Mouse (Mus musculus) hindbrain, embryonic 16.5 days (tissue): ENCODE data around the gene Gm17651. TPM values are rescaled to one million over a fixed set of nuclear protein-coding genes. Genes with fewer than 3 reads are reported as not detected.

Experiments
- ATAC-seq: fragments of 200-750 bp; cut with Nextera tagmentation; 2 replicates; pipeline ENCODE4 v1.8.0; 2017; ENCODE audit warnings: moderate TSS enrichment, moderate library complexity
- H3K27ac ChIP-seq: fragments of 300-500 bp; sonication (generic); 2 replicates; pipeline ENCODE4 v1.5.1; 2014; ENCODE audit warnings: low read depth, mild to moderate bottlenecking, control low read depth, low read length, moderate library complexity
- H3K27me3 ChIP-seq: fragments of 300-500 bp; sonication (generic); replicated peaks from 2 replicates; pipeline ENCODE4 v1.6.1; 2014; ENCODE audit warnings: low read length; ENCODE audit not compliant: control insufficient read depth, insufficient read depth
- H3K36me3 ChIP-seq: fragments of 300-500 bp; sonication (generic); 2 replicates; pipeline ENCODE4 v1.6.1; 2014; ENCODE audit warnings: mild to moderate bottlenecking, low read length, moderate library complexity, mixed read lengths; ENCODE audit not compliant: control insufficient read depth, insufficient read depth
- H3K4me1 ChIP-seq: fragments of 300-500 bp; sonication (generic); 2 replicates; pipeline ENCODE4 v1.6.1; 2014; ENCODE audit warnings: low read depth, low read length; ENCODE audit not compliant: control insufficient read depth, insufficient read depth
- H3K4me2 ChIP-seq: fragments of 300-500 bp; sonication (generic); 2 replicates; pipeline ENCODE4 v1.6.1; 2014; ENCODE audit warnings: mild to moderate bottlenecking, low read length, control low read depth, moderate library complexity
- H3K4me3 ChIP-seq: fragments of 300-500 bp; sonication (generic); 2 replicates; pipeline ENCODE4 v1.5.1; 2014; ENCODE audit warnings: mild to moderate bottlenecking, low read length, control low read depth, moderate library complexity
- H3K9ac ChIP-seq: fragments of 300-500 bp; sonication (generic); 2 replicates; pipeline ENCODE4 v1.6.1; 2014; ENCODE audit warnings: low read depth, mild to moderate bottlenecking, control low read depth, low read length, moderate library complexity
- H3K9me3 ChIP-seq: fragments of 300-500 bp; sonication (generic); 2 replicates; pipeline ENCODE4 v1.6.1; 2014; ENCODE audit warnings: mild to moderate bottlenecking, low read length, moderate library complexity; ENCODE audit not compliant: control insufficient read depth
- WGBS: fragments of 180-500 bp; shearing (Covaris S2); extraction: QIAGEN DNeasy Blood & Tissue Kit; methylation state at CpG from one replicate; pipeline ENCODE4 v1.1.7; 2014; 5-methylcytosine and 5-hydroxymethylcytosine counted together
- polyA plus RNA-seq: library from polyadenylated mRNA; unstranded; fragments of >200 nt; fragmentation: Nextera tagmentation; extraction: Ambion mirVana; gene quantifications from 2 replicates; pipeline ENCODE4 v1.2.1, GENCODE M21; 2015

Gm17651 gene
- polyA plus RNA-seq, 1 experiment from 2014 or later = not detected

- WGBS = 83% methylated on average over 3 of the region's 3 CpGs
- Histone ChIP-seq H3K4me1 (no peaks in the 10 kb centered on the region), H3K9ac (no peak overlapping the region), H3K4me3 (no peak overlapping the region), H3K27ac (no peak overlapping the region), H3K4me2 (no peak overlapping the region), H3K27me3 (no peaks in the 10 kb centered on the region), H3K36me3 (peaks cover 31% of the 10 kb centered on the region), H3K9me3 (no peaks in the 10 kb centered on the region)
- ATAC-seq = no peak
Measured at GRCm38 (mm10) chr3:97699061-97699460, 24.6 kb upstream of the Gm17651 start.

GRCm38 (mm10) chr3:97697291-97697690 lies 22.8 kb upstream of the Gm17651 start:
- 86% methylated on average over 9 of the region's 9 CpGs for WGBS

GRCm38 (mm10) chr3:97696866-97697265 lies 22.4 kb upstream of the Gm17651 start:
- no peak for ATAC-seq
- no peaks in the 10 kb centered on the region for H3K4me1 ChIP-seq
- peaks cover 35% of the 10 kb centered on the region for H3K36me3 ChIP-seq
- no peak overlapping the region for H3K4me2 ChIP-seq
- H3K9me3 ChIP-seq = no peaks in the 10 kb centered on the region
- no peak overlapping the region for H3K27ac ChIP-seq
- no peak overlapping the region for H3K4me3 ChIP-seq
- 86% methylated on average over 9 of the region's 9 CpGs for WGBS
- H3K27me3 ChIP-seq = no peaks in the 10 kb centered on the region
- no peak overlapping the region for H3K9ac ChIP-seq

More at GRCm38 (mm10) chr3:97697291-97697690, 22.8 kb upstream of the Gm17651 start:
- H3K36me3 ChIP-seq = peaks cover 35% of the 10 kb centered on the region
- no peaks in the 10 kb centered on the region for H3K9me3 ChIP-seq
- no peaks in the 10 kb centered on the region for H3K4me1 ChIP-seq
- H3K4me3 ChIP-seq = no peak overlapping the region
- H3K4me2 ChIP-seq = no peak overlapping the region
- H3K27me3 ChIP-seq = no peaks in the 10 kb centered on the region
- ATAC-seq = no peak
- H3K27ac ChIP-seq = no peak overlapping the region
- H3K9ac ChIP-seq = no peak overlapping the region

GRCm38 (mm10) chr3:97693806-97694205 lies 19.3 kb upstream of the Gm17651 start:
- no peak for ATAC-seq
- Histone ChIP-seq H3K4me1 (no peaks in the 10 kb centered on the region), H3K9me3 (no peaks in the 10 kb centered on the region), H3K27ac (no peak overlapping the region), H3K27me3 (no peaks in the 10 kb centered on the region), H3K4me2 (no peak overlapping the region), H3K4me3 (no peak overlapping the region), H3K9ac (no peak overlapping the region), H3K36me3 (peaks cover 45% of the 10 kb centered on the region)
- WGBS = 88% methylated on average over 6 of the region's 6 CpGs

DNA sequence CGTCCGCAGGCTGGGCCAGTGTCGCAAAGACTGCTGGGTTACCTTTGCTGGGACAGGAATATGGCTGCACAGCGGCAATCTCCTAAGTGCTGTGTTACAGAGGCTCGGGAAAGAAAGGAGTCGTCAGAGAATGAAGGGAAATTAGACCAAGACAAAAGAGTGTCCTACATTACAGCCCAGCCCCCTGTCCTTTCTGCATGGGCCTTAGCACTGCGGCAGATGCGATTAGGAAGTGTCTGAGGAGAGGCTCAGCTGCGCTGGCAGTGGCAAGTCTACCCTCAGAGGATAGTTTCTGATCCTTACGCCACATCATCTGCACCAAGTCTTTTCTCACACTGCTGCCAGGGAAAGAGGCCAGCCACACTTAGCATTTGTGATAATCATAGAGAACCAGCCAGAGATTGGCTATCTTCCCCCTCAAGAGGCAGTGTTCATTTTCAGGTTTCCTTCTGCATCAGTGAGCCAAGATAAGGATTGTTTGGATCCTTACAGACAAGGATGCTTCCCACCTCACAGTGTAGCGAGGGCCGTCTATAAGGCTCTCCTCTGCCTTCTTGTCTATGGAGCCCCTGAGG lies 17.0 kb upstream of the Gm17651 start:
- no peaks in the 10 kb centered on the region for H3K4me1 ChIP-seq
- H3K4me3 ChIP-seq = no peak overlapping the region
- H3K27me3 ChIP-seq = no peaks in the 10 kb centered on the region
- no peak overlapping the region for H3K9ac ChIP-seq
- ATAC-seq = peak; percentile 38; the same call in 1 of the 2 replicates
- no peaks in the 10 kb centered on the region for H3K9me3 ChIP-seq
- H3K27ac ChIP-seq = no peak overlapping the region
- peaks cover 41% of the 10 kb centered on the region for H3K36me3 ChIP-seq
- H3K4me2 ChIP-seq = no peak overlapping the region
- WGBS = 61% methylated on average over 12 of the region's 12 CpGs

DNA sequence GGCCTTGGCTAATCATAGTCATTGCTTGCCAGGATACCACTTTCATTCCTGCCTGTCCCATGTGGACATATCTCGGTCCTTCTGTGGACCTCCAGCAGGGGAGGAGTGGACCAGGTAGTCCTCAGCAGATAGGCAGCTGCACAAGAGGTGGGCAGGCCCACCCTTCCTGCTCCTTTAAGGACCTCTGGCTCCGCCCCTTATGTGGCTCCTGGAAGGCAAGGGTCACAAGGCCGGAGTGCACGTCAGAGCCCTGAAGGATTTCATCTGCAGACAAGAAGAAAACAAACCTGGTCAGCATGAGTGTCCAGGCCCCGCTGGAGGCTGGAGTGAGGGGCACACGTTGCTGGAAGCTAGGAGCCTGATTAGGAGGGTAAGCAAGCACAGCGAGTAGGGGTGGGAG lies 16.1 kb upstream of the Gm17651 start:
- Histone ChIP-seq H3K9me3 (no peaks in the 10 kb centered on the region), H3K27me3 (no peaks in the 10 kb centered on the region), H3K9ac (no peak overlapping the region), H3K4me2 (no peak overlapping the region), H3K4me3 (no peak overlapping the region), H3K27ac (no peak overlapping the region), H3K36me3 (peaks cover 36% of the 10 kb centered on the region), H3K4me1 (no peaks in the 10 kb centered on the region)
- WGBS = 69% methylated on average over 7 of the region's 7 CpGs
- 0 out of 2 replicates have a peak, but pooled peaks have one; percentile 43 for ATAC-seq

DNA sequence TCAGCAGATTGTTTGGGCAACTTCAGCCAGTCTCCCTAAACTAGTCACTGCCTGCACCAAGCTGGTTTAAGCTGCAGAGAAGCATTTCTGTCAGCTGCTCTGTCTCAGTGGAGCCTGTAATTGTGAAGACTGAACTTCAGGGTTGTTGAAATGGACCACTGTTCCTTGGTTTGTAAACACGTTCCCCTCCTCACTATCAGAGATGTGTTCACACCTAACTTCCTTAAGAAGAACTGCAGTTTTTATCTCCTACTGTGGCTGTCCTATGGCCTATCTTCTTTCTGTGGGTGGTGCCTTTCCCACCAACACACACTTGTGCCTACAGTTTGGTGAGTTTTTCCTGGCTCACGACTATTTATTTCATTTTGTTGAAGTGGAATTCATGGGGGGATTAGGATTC lies 14.8 kb upstream of the Gm17651 start:
- Histone ChIP-seq H3K4me3 (no peak overlapping the region), H3K36me3 (peaks cover 28% of the 10 kb centered on the region), H3K27ac (no peak overlapping the region), H3K27me3 (no peaks in the 10 kb centered on the region), H3K9ac (no peak overlapping the region), H3K9me3 (no peaks in the 10 kb centered on the region), H3K4me2 (no peak overlapping the region), H3K4me1 (no peaks in the 10 kb centered on the region)
- whole genome bisulfite sequencing = 85% methylated on average over 2 of the region's 2 CpGs
- no peak for ATAC-seq

GRCm38 (mm10) chr3:97686372-97687117 lies 12.1 kb upstream of the Gm17651 start:
- H3K4me3 ChIP-seq = no peak overlapping the region
- no peak overlapping the region for H3K27ac ChIP-seq
- no peaks in the 10 kb centered on the region; the same call in 1 of the 2 replicates for H3K27me3 ChIP-seq
- 78% methylated on average over 4 of the region's 4 CpGs for WGBS
- H3K4me1 ChIP-seq = peaks cover 7% of the 10 kb centered on the region
- no peak overlapping the region for H3K4me2 ChIP-seq
- no peaks in the 10 kb centered on the region for H3K9me3 ChIP-seq
- ATAC-seq = no peak
- H3K36me3 ChIP-seq = peaks cover 16% of the 10 kb centered on the region
- no peak overlapping the region for H3K9ac ChIP-seq

- Histone ChIP-seq H3K4me3 (no peak overlapping the region), H3K4me1 (peaks cover 15% of the 10 kb centered on the region), H3K4me2 (0 out of 2 replicates have a peak overlapping the region, but pooled peaks have one; percentile 19), H3K9ac (no peak overlapping the region), H3K27me3 (no peaks in the 10 kb centered on the region; the same call in 1 of the 2 replicates), H3K36me3 (no peaks in the 10 kb centered on the region), H3K9me3 (no peaks in the 10 kb centered on the region), H3K27ac (no peak overlapping the region)
- 4% methylated on average over 16 of the region's 16 CpGs for WGBS
- ATAC-seq = peak; percentile 22; the same call in 1 of the 2 replicates
Measured at GRCm38 (mm10) chr3:97683560-97684195, 9.2 kb upstream of the Gm17651 start.
